Mouse (Mus musculus) macrophage (primary cell): Measurements from ENCODE around the gene Clp1. TPM values are rescaled to one million over a fixed set of nuclear protein-coding genes. Genes with fewer than 3 reads are reported as not detected.

ENCODE experiments used
- H3K27ac ChIP-seq: fragments of 350-480 bp; formaldehyde crosslinking; 2 replicates; pipeline ENCODE4 v1.9.0; 2021
- H3K36me3 ChIP-seq: fragments of 350-480 bp; formaldehyde crosslinking; 2 replicates; pipeline ENCODE4 v1.9.0; 2021; ENCODE audit errors: inconsistent target
- H3K4me3 ChIP-seq: fragments of 350-480 bp; formaldehyde crosslinking; 2 replicates; pipeline ENCODE4 v1.9.0; 2021; ENCODE audit errors: inconsistent target
- H3K79me2 ChIP-seq: fragments of 350-480 bp; formaldehyde crosslinking; 2 replicates; pipeline ENCODE4 v1.9.0; 2021; ENCODE audit errors: inconsistent target
- WGBS: methylation state at CpG from one replicate; pipeline ENCODE4 v1.1.7; 2026; ENCODE audit warnings: inconsistent platforms; ENCODE audit not compliant: missing documents; 5-methylcytosine and 5-hydroxymethylcytosine counted together
- polyA plus RNA-seq: library from polyadenylated mRNA; stranded (reverse); fragments of 250-400 nt; gene quantifications from 3 replicates; pipeline ENCODE4 v1.2.4, GENCODE M21; 2018; ENCODE audit warnings: inconsistent platforms

Gene Clp1
- polyA plus RNA-seq, 1 experiment from 2014 or later: 8.7 TPM

DNA sequence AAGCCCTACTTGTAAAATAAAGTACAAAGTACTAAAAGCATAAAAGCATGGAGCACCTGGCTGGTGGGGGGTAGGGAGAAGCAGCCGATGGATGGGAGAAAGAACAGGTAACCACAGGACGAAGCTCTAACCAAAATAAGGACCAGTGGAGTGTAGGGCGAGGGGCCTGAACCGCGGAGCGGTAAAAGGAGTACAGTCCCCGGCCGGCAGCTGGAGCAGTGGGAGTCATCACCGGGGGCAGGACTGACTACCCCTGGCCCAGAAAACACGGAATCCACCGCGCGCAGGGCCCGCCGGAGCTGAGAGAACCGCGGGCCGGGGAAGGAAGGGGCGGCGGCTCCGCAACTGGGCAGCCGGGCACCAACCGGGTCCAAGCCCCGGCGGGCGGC, 12.7 kb downstream of the Clp1 start:
- Histone ChIP-seq H3K36me3 (peaks cover 9% of the 10 kb centered on the region; the same call in 1 of the 2 replicates), H3K27ac (peak overlapping the region; percentile 47), H3K79me2 (peaks cover 50% of the 10 kb centered on the region), H3K4me3 (peak overlapping the region; percentile 91)
- 0% methylated on average over 18 of the region's 26 CpGs for WGBS

DNA sequence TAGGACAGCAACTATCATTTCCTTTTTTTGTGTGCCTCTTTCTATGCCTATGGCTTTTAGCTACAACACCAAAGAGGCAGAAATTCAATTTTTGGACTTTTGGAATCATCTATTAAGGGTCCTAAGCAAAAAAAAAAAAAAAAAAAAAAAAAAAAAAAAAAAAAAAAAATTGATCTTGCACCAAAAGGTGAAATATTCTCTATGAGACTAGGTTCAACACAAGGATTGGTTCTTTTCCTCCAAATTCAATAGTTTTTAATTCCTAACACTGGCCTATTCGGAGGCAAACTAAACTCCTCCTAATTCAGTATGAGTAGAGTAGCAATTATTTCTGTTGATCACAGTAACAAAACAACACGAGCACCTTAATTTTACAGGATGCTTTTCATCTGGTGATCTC, 15.3 kb downstream of the Clp1 start:
- Histone ChIP-seq H3K27ac (no peak overlapping the region), H3K36me3 (peaks cover 13% of the 10 kb centered on the region; the same call in 1 of the 2 replicates), H3K79me2 (peaks cover 75% of the 10 kb centered on the region), H3K4me3 (no peak overlapping the region)
- WGBS: 89% methylated on average over 2 of the region's 2 CpGs

DNA sequence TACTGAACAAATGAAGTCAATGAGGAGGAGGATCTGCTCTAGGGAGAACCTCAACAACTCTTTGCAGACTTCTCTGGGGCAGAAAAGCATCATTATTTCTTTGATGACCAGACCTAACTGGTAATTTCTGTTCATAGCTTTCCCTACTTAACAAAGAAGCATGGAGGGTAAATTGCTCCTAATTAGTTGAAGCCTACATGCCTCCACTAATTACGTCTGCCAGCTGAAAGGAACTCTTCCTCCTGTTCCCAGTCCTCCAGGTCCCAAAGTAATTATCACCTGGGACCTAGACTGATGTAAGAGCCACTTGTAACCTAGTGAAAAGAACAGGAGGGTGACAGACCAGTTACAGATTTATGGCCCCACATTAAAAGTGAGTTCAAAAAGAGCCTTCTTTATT, 19.6 kb downstream of the Clp1 start:
- H3K36me3 ChIP-seq: peaks cover 13% of the 10 kb centered on the region; the same call in 1 of the 2 replicates

DNA sequence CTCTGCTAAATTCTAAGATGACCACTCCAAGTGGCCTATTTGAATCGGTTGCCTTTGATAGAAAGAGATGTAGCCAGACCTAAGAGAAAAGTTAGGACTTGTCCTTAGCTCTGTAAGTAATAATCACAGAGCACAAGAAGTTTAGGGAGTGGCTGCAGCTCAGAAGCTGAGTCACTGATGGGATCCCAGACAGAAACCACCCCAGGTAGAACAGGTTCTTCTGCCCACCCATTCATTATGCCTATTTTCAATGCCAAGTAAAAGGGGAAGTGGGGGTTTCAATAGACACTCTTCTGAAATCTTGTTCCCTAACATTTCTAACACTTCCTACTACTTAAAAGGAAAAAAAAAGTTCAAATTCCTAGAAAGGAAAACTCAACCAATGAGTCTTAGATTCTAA, 21.9 kb downstream of the Clp1 start:
- Histone ChIP-seq H3K4me3 (no peak overlapping the region), H3K27ac (no peak overlapping the region), H3K79me2 (peaks cover 71% of the 10 kb centered on the region), H3K36me3 (peaks cover 10% of the 10 kb centered on the region; the same call in 1 of the 2 replicates)
- 100% methylated on average over 1 of the region's 1 CpGs for WGBS

More for the DNA sequence above, 19.6 kb downstream of the Clp1 start:
- Histone ChIP-seq H3K4me3 (no peak overlapping the region), H3K27ac (no peak overlapping the region), H3K79me2 (peaks cover 89% of the 10 kb centered on the region)
- 100% methylated on average over 1 of the region's 1 CpGs for WGBS

DNA sequence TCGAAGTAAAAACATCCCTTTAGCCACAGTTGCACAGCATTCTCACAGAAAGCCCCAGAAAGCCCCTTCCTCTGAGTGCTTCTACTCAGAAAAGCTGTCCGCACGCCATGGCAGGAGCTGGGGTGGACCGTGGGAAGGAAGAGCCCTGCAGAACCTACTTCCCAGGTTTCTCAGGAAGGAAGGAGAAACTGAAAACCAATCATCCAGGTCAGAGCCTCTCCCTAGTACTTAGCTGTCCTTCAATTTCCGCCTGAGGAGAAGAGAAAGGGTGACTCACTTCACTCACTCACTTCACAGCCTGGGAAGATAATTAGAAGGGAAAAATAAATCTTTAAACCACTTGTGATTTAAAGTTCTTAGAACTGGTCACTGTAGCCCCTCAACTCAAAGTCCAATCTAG, 22.8 kb downstream of the Clp1 start:
- Histone ChIP-seq H3K79me2 (peaks cover 61% of the 10 kb centered on the region), H3K27ac (no peak overlapping the region), H3K4me3 (no peak overlapping the region), H3K36me3 (peaks cover 10% of the 10 kb centered on the region; the same call in 1 of the 2 replicates)
- 90% methylated on average over 5 of the region's 5 CpGs for WGBS

DNA sequence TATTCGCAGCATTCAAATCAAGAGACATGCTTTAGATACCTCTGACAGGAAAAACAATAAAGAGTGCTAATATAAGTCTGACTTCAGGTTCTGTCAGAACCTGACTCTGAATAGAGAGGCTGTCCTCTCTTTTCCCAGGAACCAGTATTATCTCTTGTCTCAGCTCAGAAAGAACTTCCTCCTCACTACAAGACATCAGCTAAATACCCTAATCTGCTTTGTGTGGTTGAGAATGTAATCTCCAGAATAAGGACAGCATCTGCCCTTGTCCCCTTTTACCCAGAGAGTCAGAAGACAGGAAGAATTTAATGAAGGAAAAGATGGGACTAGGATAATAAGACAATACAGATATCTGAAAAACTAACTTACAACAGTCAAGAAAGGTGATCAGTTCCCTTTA, 23.7 kb downstream of the Clp1 start:
- H3K27ac ChIP-seq: no peak overlapping the region
- H3K4me3 ChIP-seq: no peak overlapping the region
- H3K79me2 ChIP-seq: peaks cover 53% of the 10 kb centered on the region
- peaks cover 10% of the 10 kb centered on the region; the same call in 1 of the 2 replicates for H3K36me3 ChIP-seq
- 92% methylated on average over 1 of the region's 1 CpGs for WGBS

DNA sequence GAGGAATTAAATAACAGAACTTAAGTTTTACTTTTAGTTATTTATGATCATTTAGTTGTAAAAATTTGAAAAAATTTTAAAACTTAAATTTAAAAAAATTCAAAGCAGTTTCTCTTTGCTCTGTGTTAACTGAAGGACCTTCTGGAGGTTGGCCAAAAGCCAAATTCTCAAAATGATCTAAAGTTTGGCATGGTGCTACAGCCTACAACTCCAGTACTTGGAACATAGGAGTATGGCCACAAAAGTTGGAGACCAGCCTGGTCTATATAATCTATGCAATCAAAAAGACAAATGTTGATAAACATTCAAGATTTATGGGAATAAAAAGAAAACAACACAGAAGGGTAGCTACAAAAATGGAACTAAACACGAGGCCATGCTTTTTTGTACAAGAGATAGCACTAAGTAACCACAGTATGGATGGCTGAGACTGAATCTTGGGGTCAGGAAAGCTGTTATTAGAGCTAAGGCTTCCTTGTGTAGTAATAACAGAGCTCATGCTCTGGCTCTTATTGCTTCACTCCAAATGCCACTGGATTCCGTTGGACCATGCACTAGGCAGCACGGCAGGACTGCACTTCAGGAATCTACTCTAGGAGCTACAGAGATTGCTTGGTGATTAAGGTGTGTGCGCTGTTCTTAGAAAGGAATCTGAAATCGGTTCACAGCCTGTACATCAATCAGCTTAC, 32.0 kb downstream of the Clp1 start:
- Histone ChIP-seq H3K36me3 (peaks cover 55% of the 10 kb centered on the region), H3K27ac (no peak overlapping the region)

DNA sequence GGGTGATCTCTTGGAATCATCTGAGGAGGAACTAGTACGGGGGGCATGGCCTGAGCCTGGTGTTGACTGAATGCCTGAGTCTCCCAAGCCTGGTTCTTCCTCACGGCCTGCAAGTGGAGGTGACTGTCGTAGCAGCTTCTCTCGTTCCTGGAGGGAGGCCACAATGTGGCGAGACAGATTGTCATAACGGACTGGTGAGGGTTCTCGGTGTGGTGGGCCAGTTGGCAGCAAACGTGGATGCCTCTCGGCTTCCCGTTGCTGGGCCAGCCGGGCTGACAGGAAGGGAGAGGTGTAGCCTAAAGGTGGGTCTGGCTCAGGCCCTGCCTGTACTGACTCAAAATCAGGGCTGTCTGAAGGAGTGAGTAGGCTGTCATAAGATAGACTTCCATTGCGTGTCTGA, 37.1 kb downstream of the Clp1 start:
- H3K36me3 ChIP-seq: peaks cover 77% of the 10 kb centered on the region
- no peak overlapping the region for H3K27ac ChIP-seq
- no peaks in the 10 kb centered on the region for H3K79me2 ChIP-seq
- H3K4me3 ChIP-seq: no peak overlapping the region
- WGBS: 97% methylated on average over 12 of the region's 12 CpGs

More for the DNA sequence above, 32.0 kb downstream of the Clp1 start:
- no peak overlapping the region for H3K4me3 ChIP-seq
- H3K79me2 ChIP-seq: no peaks in the 10 kb centered on the region; the same call in 1 of the 2 replicates
- WGBS: 97% methylated on average over 5 of the region's 5 CpGs

DNA sequence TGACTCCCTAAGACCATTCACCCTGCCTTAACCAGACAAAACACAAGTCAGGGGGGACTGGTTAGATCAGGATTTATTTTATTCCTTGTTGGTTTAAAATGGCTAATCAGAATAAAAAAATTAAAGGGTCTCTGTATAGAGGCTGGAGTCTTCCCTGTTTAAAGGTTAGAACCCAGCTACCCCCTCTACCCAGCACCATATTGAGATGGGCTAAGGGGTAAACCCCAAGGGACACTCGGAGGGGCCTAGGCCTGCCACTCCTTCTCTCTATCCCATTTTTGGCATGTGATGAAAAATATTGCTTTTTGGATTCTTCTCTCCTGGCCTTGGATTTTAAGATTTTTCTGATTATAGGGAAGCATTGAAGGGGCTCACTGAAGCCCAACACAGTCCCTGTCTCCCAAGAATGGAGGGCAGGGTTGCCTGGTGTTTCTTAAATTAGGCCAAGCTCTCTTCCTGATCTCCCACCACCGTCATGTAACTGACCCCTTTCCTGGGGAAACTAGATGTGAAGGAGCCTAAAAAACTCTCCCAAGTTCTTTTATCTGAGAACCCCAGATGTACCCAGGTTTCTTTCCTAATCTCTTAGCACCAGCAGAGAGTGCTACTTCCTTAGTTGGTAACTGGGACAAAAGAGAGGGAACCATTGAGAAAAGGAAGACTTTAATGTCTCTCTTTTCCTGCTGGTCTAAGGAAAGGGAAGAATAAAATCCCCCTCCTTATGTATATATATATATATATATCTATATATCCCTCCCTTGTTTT, 38.9 kb downstream of the Clp1 start:
- Histone ChIP-seq H3K79me2 (no peaks in the 10 kb centered on the region), H3K4me3 (no peak overlapping the region), H3K36me3 (peaks cover 67% of the 10 kb centered on the region), H3K27ac (no peak overlapping the region)
- 78% methylated on average over 2 of the region's 2 CpGs for WGBS

DNA sequence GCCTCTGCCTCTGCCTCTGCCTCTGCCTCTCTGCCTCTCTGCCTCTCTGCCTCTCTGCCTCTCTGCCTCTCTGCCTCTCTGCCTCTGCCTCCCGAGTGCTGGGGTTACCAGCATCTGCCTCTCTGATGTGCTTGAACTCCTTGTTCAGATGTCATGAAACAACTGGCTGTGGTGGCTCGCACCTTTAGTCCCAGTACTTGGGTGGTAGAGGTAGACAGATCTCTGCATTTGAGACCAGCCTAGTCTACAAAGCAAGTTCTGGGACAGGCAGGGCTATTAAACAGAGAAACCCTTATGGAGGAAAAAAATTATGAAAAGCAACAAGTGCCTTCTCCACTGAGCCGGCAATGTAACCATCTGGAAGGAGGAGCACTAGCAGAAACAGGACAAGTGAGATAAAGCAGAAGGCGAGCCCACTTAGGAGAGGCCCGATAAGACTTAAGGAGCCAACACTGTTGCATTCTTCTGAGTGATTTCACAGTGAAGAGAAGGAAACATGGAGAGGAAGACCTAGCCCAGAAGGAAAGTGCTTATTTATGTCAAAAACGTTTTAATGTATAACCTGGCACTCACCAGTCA, 44.5 kb downstream of the Clp1 start:
- WGBS: 88% methylated on average over 6 of the region's 6 CpGs
- H3K27ac ChIP-seq: no peak overlapping the region

DNA sequence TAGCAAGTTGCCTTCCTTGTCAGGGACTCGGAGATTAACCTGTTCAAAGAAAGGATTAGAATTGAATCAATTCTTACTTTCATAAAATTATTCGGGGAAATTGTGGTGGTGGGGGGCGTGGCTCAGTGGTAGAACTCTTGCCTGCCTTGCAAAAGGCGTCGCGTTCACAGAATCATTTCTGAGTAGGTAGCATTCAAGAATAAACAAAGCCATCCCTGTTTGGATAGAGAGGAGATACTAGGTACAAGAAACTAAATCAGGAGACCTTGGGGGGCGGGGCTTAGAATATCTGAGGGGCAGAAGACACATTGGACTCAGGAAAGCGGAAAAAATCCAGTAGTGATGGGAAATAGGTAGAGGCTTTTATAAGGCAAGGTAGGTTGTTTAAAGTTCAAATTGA, 48.1 kb downstream of the Clp1 start, which contains the start of gene Tmx2:
TSS of gene Tmx2 (minus strand) at position 125 of the 400 bp plus-strand sequence.
- H3K4me3 ChIP-seq: peak within 1 kb of the TSS; percentile 88
- H3K27ac ChIP-seq: peak within 1 kb of the TSS; percentile 50
- WGBS: 13% methylated on average over 8 of the region's 8 CpGs
- H3K79me2 ChIP-seq: peaks cover 55% of the 10 kb centered on the region
- 0 out of 2 replicates have a peak, but pooled peaks cover 4% of the 10 kb centered on the region for H3K36me3 ChIP-seq

More for the DNA sequence above, 44.5 kb downstream of the Clp1 start:
- peaks cover 24% of the 10 kb centered on the region; the same call in 1 of the 2 replicates for H3K36me3 ChIP-seq
- peaks cover 36% of the 10 kb centered on the region for H3K79me2 ChIP-seq
- H3K4me3 ChIP-seq: no peak overlapping the region

DNA sequence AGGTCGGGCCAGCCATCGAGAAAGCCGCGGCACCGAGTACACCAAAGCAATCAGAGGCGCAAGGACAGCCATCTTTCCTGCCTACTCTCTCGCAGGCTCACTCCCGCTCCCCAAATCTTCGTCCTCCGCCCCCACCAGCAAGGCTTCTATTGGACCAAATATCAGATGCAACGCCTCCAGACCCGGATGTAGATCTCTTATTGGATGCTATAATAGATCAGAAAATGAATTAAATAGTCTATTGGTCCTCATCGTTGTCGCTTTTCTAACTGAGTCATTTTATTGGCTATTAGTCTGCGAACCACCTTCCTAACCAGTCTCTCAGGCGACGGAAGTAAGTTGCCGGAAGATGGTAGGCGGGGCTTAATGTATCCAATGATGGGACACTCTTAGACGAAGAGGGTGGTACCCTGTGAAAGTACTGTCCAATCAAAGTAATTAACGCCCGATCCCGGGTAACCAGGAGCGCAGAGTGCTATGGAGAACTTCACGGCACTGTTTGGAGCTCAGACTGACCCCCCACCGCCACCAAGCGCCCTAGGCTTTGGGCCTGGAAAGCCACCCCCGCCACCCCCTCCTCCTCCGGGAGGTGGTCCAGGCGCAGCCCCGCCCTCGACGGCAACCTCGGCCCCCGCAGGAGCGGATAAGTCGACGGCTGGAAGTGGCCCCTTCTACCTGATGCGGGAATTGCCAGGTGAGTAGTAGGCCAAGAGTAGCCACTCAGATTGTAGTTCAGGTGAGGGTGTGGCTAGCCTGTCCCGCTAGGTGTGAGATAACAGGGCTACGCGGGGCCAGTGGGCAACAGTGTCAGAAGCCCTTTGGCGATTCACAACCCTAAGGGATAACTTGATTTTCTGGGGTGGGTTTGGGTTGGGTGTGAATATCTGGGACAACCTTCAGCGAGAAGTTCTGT, 48.9 kb downstream of the Clp1 start, which contains the start of the genes Gm28635 and Med19:
TSS of gene Gm28635 (minus strand) at position 74 of the 913 bp plus-strand sequence.
TSS of gene Med19 (plus strand) at position 435 of the 913 bp plus-strand sequence.
- Histone ChIP-seq H3K4me3 (peak within 1 kb of the TSS; percentile 88), H3K27ac (peak within 1 kb of the TSS; percentile 50), H3K36me3 (0 out of 2 replicates have a peak, but pooled peaks cover 4% of the 10 kb centered on the region), H3K79me2 (peaks cover 55% of the 10 kb centered on the region)
- under 1% methylated on average over 42 of the region's 44 CpGs for WGBS

DNA sequence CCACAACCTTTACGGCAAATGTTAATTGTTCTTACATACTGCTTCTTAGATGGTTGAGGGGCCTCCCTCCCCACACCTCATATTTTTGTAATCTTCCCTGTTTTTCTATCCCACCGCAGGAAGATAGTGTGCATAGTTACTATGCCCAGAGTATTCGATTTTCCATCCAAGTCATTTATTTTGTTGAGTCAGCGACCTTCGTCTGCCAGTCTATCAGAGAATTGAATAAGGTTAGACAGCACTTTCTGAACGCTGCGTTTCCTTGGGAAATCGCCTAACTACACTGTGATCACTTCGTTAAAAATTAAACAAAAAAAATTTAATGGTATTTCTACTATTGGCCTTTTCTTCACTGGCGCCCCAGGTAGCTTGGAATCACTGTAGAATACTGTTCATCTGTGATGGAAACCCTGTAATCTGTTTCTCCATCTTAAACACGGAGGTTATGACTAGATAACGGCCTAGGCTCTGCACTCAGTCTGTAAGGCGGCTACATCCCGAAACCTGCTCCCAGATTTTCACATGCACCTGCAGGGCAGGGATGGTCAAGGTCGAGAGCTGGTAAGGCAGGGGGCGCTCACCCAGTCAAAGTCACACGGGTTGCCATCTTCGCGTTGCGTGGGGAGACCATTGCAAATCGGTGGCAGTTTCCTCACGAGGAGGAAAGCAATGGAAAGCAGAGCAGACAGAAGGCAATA, 49.7 kb downstream of the Clp1 start:
- peak overlapping the region; percentile 88 for H3K4me3 ChIP-seq
- H3K36me3 ChIP-seq: 0 out of 2 replicates have a peak, but pooled peaks cover 12% of the 10 kb centered on the region
- peak overlapping the region; percentile 50 for H3K27ac ChIP-seq
- H3K79me2 ChIP-seq: peaks cover 55% of the 10 kb centered on the region
- WGBS: 13% methylated on average over 17 of the region's 22 CpGs
